Mouse (Mus musculus) G1E (cell line): ENCODE data around the gene Kcnk7.

Experiments used
- CTCF ChIP-seq: IDR thresholded peaks from 2 replicates; pipeline ENCODE4 v1.5.1; 2012; ENCODE audit warnings: low read depth, low read length, inconsistent platforms, mixed read lengths
- GATA1 ChIP-seq: IDR thresholded peaks from 2 replicates; pipeline ENCODE4 v1.6.1; 2012; ENCODE audit warnings: borderline replicate concordance, low read length, inconsistent platforms, mixed read lengths
- POLR2AphosphoS5 ChIP-seq: IDR thresholded peaks from 2 replicates; pipeline ENCODE4 v1.6.1; 2012; ENCODE audit warnings: low read depth, low read length, inconsistent platforms; ENCODE audit not compliant: insufficient replicate concordance
- TAL1 ChIP-seq: conservative IDR thresholded peaks from 2 replicates; pipeline ENCODE4 v1.6.1; 2012; ENCODE audit warnings: low read depth, low read length, inconsistent platforms, mixed read lengths

DNA sequence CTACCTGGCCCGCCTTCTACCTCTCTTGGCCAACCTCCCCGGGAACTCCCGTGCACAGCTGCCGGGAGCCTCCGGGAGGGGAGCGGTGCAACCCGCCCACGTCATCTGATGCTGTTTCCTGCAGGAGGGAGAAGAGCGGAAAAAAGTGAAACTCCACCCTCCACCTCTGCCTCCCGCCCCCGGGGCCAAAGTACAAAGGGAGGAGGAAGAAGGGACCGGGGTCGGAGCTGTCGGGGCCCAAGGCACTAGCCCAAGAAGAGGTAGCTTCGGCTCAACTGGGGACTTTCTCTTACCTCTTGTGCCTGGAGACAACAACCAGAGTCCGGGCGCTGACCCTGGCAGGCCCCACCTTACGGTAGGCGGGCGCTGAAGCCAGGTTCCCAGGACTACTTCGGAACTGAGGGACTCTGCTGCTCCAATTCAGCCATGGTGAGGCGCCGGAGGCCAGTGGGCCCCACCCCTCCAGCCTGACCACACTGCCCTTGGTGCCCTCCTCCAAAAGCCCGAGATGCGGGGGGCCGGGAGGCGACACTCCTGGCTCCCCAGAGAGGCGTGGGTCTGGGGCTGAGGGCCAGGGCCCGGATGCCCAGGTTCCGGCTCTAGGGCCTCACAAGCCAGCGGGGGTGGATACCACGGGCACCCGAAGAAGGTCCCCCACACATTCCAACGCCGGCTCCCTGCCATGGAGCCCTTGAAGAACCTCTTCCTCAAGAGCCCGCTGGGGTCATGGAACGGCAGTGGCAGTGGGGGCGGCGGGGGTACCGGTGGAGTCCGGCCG, 14.4 kb upstream of the Kcnk7 start:
- no peak for TF ChIP-seq CTCF
- no peak for TF ChIP-seq TAL1
- no peak for TF ChIP-seq GATA1
- TF ChIP-seq POLR2AphosphoS5 = no peak
